Mouse (Mus musculus): ENCODE measurements around the gene Mark1.

Mark1 gene

DNA sequence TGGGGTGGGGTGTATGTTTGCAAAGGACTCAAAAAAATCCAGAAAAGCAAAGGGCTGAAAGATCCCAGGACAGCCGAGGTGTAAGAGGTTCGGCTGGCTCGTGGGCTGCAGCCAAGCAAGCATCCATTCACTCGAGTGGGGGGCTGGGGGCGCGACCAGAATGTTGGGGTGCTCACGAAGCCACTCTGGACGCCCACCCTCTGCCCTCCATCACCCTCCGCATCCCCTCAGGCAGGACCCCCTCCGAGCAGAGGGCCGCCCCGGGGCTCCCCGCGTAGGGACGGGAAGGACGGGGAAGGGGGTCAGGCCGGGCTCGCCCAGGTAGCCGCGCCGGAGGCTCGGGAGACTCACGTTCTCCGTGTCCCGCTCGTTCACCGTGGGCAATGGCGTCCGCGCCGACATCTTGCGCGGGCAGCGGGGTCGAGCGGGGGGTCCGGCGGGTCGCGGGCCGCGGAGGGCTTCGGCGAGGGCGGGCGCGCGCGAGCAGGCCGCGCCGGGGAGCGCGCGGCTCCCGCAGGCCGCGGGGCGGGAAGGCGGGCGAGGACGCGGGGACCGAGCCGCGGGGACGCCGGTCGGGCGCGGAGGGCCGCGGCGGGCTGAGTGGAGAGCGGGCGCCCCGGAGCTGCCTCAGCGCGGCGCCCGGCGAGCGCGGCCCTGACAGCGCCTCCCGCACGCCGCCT is at the start of gene Mark1:
Mark1 (minus strand) TSS at position 500 of the 680 bp plus-strand sequence.
- DNase-seq = no peak

DNA sequence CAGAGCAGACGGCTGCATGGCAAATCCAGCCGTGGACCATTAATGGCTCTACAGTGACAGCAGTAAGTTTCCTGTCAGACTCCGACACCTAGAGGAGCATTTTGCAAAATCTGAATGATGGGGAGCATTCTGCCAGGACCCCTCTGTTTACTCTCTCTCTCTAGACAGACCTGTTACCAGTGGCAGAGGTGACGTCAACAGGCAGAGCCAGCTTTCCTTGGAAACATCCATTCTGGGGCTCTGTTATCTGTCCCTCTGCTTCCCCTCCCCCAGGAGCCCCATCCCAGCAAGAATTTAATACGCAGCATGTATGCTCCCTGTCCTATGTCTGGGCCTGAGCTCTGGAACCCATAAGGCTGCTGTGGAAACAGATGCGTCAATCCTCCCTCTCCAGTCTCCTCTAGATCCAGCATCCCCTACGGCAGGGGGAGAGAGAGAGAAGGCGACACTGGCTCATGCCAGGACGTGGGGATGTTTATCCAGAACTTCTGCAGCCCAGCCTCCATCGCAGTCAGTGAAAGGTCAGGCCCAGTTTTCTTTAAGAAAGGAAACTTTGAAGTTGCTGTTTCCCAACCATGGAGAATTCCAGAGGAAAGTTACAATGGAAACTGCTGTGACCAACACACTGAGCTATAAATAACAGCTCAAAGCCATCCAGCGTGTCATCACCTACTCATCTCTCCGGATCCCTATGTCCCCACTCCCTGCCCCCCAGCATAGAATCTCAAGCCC is 48.3 kb upstream of the Mark1 start:
- DNase-seq = no peak

DNA sequence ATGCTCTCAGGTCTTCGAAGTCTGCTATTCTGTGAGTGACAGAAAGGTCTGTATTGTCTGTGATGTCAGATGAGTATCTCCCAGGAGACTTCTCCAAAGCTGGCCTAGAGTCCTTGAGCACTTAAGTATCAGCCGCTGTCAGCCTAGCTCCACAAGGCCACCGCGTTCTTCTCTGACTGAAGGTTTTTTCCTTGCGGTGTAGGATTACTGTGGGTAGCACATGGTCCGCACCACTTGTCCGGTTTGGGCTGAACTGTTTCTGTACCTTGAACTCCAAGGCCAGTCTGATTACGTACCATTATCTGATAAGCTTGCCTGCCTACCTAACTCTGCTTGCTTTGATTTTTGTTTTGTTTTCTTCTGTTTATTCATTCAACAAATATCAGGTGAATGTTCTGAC is 47.1 kb upstream of the Mark1 start:
- DNase-seq = no peak

DNA sequence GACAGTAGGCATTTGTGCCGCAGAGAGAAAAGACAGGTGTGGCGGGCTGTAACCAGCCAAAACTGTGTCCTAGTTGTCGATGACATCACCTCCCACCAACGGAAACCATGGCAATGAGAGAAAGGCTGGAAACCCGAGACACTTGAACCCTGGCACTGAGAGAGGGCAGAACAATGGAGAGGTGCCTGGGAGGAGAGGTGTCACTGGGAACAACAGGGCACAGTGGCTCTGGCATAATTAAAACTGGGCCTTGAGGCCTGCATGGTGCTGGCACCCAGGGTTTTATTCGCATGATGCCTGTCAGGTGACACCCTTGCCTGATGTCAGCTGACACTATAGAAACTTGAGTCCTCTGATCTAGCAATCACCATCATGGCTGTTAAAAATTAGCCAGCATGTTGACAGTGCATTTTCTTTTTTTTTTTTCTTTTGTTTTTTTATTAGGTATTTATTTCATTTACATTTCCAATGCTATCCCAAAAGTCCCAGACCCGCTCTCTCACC is 38.9 kb upstream of the Mark1 start:
- no peak for DNase-seq

DNA sequence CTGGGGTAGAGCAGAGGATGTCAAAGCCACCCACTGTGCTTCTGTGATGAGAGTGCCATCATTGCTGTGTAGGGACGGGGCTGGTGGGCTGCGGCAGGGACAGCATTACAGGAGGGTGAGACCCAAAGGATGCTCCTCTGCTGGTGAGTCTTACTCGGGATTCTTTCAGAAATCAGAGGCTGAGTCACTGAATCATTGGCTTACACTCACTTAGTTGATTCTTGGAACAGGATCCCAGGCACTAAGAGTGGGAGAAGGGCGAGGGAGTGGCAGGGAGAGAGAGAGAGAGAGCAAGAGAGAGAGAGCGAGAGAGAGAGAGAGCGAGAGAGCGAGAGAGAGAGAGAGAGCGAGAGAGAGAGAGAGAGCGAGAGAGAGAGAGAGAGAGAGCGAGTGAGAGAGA is 31.2 kb upstream of the Mark1 start:
- no peak for DNase-seq

DNA sequence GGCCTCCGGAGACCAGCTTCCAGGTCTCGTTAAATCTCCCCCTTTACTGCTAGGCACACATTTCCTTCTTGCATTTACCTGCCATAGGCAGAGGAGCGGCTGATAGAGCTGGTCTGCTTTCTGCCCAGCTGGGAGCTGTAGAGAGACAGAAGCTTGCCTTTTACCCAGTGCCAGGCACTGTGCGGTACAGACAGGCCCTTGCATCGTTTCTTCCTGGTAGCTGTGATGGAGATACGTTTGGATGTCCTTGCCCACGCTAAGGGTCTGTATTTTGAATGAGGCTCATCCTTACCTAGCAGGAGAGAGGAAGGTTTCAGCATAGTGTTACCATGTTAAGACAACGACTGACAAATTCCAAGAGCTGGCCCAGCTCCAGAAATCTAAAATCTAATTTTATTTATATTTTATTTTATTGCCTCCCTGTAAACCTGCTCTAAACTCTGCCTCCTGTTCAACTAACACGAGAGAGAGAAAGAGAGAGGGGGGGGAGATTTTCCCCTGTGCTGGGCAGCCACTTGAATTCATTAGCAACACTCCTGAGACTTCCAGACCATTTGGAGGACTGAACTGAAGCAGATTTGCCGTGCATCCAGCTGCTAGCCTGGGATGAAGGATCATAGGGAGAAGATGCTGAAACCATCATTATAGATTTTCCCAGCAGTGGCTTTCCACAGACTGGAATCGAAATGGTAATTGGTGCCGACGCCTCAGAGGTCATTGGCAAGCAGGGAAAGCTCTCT is 21.2 kb upstream of the Mark1 start:
- DNase-seq = no peak

DNA sequence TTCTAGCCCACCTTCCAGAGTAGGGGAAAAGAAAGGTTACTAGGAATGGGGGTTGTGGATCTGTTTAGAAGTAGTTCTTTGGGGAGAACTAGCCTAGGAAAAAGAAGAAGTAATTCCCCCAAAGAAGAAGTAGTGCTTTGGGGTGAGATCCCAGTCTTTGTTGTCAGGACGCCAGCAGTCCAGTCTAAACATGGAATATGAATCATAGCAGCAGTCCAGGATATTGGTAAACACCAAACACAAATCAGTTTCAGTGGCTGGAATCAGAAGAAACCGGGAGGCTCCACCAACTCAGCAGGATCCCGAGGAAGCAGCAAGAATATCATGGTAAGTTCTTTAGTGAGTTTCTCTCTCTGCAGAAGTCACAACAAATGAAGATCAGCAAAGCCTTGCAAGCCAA is 13.2 kb upstream of the Mark1 start:
- DNase-seq = no peak

DNA sequence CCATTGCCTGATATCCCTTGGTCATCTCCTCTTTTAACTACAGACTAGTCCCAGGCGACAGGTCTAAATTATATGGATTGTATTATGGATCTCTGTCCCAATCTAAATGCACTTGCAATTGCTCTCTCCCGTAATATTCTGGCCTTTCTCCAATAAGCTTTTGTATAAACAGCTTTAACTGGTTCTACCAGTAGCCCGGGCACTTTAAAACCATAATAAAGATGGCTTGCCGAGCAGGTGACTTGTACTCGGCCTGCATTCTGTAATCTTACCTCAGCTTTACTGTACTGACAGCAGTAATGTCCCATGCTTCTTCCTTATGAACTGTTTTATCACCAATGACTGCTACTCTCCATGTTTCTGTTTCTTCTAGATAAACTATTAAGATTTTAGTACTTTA is 7.7 kb upstream of the Mark1 start:
- no peak for DNase-seq

DNA sequence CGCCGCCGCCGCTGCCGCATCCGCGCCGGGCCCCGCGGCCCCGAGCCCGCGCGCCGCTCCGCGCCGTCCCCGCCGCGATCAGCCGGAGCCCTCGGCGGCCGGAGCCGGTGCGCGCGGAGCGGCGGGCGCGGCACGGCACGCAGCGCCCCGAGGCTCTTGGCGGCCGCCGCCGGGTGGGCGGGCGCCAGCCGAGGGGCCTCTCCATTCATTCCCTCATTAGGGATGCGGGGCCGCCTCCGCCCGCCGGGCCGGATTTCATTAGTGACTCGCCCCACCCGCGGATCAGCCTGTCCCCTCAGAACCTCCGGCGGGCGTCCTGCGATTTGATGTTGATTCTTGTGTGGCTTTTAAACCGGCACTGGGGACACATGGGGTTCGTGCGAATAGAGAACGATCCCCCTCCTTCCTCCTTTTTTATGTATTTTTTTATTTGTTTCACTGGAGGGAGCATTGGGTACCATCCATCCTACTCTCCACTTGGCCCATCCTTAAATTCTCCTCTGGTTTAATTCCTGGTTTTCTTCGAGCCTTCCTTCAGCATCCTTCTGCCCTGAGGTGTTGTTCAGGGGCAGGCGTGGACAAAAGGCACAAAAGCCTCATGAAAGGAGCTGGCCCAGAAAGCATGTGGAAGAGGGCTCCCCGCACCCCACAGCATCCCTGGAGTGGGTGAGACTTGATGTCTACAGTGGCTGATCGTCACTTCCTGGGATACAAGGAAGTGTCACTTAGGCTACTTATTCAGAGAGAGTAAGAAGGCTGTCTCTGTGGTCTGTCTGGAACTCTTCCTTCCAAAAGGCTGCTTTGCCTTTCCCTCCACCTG is 620 bp upstream of the Mark1 start:
- DNase-seq = peak; percentile 66

DNA sequence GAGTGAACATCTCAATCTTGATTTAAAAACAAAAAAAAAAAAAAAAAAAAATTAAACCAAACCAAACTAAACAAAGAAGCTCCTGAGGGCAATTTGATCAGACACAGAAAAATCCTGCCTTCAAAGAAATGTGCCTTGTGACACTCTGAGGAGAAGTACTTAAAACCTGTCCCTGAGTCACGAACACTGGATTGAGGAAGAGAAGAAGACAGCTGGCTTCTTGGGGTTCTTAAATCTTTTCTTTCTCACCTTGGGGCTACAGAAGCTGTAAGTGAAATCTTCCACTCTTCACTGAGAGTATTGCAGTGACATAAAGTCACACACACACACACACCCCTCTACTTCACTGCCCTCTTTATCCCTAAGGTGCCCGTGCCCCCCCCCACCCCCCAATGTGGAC is 739 bp downstream of the Mark1 start:
- no peak for DNase-seq

DNA sequence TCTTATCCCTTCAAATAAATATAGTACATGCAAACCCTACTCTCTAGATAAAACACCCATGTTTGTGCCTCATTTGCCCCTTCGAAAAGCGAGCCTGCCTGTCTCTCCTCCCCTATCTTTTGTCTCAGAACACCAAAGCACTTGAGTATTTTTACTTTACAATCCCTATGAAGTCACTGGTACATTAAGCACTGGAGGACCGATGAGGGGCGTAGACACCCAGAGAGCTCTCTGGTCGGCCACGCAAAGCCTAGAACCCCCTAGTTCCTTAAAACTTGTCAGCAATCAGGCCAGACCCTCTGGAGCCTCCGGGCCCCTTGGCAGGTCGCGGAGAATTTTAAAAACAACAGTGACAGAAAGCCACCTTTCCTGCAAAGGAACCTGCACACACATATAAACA is 1.2 kb downstream of the Mark1 start:
- DNase-seq = no peak

DNA sequence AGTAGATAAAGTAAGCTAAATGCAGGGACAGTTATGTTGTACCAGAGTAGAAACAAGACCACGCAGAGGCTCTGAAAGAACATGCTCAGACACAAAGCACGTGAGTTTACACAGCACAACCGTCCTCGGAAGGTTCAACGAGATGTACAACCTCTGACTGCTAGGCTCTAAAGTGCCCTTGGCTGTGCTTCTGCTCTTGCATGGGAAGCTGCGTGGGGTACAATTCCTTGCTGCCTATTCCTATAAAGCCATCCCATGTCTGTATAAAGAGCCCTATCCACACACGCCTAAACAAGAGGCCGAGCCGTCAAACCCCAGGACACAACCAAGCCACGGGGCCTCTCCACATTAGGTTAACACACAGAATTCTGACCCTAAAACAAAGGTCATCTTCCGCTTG is 1.9 kb downstream of the Mark1 start:
- DNase-seq = no peak

DNA sequence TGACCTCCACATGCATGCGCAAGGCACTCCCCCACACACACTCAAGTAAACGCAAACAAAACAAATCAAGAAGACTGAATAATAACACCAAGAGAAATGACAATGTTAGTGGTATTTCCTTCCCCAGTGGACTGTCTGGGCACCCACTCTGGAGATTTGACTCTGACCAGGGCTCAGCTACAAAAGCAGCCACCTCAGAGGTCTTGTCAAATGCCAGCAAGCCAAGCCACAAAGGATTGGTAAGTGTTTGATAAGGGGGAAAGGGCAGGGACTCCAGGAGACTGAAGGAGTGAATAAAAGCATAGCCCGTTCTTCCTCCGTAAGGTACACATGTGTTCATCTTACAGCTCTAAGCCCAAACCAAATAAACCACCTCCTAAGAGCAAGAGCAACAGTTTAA is 4.0 kb downstream of the Mark1 start:
- no peak for DNase-seq

DNA sequence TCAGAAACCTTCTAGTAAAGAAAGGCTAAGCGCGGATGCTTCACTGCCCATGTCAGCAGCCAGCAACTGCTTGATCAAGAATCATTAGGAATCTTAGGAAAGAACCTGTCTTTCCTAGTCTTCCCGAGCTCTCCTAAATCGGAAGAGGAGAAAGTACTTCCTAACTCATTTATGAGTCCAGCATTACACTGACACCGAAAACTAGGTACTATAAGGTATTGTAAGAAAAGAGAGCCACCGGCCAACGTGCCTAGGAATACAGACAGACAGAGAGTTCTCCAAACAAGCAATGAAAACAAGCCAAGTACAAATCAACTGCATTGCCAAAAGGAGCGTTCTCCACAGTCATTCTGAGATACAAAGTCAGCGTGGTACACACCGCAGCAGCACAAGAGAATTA is 8.2 kb downstream of the Mark1 start:
- DNase-seq = no peak

DNA sequence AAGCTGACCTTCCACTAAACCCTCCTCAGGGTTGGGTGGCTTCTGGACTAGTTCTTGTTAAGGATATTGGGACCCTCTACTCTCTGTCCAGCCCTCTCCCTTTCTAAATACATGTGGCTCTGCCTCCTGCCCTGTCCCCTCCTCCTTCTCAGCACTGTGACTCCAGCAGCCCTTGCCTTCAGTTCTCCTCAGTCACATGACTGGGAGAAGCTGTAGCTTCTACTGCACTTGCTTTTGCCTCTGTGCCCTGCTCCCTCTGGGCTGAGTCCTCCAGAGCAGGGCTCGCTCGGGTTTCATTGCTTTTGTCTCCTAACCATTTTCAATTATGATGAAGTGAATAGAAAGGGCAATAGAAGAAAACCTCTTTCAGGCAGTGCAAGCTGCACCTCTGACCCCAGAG is 12.6 kb downstream of the Mark1 start:
- no peak for DNase-seq

DNA sequence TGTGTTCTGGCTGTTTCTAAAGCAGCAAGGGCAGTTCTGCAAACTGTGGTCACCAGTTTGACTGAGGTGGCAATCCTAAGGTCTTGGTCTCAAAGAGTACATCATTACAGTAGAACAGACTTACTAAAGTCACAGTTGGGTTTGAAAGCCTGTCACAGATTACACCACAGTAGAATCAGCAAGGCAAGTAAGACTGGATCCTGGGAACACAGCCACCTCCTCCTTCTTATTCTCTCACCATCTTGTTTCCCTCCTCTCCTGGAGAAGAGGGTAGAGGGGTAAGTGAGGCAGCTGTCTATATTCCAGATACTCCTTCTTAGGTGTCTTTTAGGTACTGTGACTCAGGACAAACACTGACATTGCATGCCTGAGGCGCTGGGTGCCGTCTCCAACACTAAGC is 14.6 kb downstream of the Mark1 start:
- no peak for DNase-seq

DNA sequence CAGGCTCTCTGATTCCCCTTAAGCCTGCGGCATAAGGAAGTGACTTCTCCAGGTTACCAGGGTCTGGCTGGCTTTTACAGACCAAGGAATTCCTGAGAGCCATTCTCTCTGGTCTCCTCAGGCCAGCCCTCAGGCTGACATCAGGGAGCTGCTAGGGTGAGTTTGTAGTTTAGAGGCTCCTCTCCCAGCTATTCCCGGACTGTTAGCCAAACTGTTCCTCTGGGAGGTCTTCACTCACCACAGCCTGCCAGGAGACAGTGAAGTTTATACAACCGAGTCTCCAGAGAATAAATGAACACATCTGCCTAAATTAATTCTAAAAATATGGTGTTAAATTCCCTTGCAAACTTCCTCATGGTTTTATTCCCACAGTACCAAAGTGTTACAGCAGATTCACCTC is 15.6 kb downstream of the Mark1 start:
- no peak for DNase-seq

DNA sequence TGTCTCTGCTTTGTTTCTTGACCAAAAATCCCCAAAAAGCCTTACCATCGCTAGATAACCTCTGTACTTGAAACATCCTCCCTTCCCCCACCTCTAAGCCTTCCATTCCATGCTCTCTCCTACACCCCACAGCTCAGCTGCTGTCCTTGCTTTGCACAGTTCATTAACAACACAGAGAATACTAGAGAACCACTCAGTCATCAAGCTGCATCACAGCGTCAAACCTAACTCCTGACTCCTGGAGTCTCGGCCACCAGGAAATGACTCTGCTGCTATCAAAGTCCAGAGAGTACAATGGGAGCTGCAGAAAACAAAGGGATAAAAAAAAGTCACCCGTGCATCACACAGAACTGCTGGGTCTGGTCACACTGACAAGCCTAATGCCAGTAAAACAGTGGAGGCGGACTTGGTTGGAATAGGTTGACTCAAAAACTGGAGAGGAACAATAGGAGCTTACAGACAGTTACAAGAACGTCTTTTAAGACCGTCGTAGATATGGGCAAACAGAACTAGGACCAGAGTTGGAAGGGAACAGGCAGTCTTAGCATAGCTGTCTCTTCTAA is 27.1 kb downstream of the Mark1 start:
- no peak for DNase-seq

DNA sequence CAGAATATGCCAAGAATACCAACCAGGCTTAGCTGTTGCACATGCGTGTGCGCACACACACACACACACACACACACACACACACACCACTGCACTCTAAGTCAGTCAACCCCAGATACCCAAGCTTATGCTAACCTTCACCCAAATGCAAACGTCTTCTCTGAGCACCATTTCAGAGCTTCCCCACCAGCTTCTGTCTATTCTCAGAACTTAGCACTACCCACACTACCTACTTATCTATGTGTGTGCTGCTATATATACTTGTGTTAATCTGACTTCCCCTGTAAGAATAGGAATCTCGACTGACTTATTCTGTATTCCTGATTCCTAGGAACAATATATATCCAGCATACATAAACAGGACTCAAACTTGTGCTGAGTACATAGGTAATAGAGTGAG is 30.0 kb downstream of the Mark1 start:
- no peak for DNase-seq

DNA sequence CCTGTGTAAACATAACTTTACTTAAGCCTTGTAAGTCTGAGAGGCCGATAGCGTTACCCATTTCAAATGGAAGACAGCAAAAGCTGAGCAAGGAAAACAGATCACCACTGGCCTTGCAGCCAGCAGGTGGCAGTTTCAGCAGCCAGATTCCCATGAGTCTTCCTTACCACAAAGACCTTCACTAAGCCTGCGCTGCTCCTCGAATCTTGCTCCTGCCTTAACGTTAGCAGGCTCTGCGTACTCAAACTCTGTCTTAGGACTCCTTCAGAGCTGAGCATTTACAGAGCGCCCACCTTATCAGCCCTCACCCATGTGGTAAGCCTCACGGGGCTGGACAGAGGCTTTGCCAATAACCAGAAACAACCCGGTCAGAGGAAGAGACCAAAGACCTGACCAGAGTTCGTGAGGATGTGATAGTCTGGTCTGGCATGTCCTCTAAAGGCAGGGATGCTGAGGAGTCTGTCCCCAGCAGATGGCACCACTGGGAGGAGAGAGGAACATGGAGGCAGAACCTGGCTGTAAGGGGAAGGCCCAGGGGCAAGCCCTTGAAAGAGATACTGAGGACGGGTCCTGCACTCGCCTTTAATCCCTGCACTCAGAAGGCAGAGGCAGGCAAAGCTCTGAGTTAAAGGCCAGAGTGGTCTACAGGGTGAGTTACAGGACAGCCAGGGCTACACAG is 33.5 kb downstream of the Mark1 start:
- DNase-seq = peak; percentile 33

DNA sequence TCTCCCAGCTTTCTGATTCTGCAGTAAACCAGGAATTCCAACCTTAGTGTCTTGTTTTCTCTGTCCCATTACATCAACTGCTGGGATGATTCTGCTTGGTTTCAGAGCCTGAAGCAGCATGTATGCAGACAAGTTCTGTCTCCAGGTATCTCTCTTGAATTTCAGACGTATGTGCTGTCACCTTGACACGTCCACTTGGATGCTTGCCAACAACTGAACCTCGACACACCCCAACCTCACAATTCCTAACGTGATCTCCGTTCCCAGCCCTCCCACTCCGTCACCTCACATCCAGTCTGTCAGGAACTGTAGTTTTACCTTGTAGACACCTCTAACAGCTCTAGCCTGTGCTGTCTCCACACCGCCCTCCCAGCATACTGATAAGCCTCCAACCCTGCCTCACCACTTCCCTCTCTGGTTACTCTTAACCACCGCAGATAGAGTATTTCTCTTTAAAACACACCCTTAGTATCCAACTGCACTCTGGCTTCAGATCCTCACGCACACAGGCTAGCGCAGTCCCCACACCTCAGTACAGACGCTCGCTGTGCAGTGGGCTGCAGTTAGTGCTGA is 36.2 kb downstream of the Mark1 start:
- no peak for DNase-seq

DNA sequence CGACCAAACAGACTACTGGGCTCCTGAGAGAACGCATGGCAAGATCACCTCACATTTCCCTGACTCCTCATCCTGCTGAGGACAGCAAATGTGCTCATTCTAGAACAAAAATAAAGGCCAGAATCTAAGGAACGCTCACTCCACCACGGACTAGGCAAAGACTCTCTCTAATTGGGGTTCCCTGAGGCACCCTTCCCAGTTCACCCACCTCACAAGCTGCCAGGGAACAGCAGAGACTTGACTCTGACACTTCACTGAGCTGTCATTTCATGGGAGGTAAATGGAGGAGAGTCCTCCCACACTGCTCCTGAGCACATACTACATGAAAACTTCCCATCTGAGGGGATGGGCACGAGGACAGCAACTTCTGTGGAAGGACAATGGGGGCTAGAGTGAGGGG is 37.5 kb downstream of the Mark1 start:
- no peak for DNase-seq
